Mouse (Mus musculus) ES-Bruce4 (cell line): ENCODE measurements around the gene Syne1.

ENCODE experiments used
- CTCF ChIP-seq: IDR thresholded peaks from one replicate; pipeline ENCODE4 v1.8.1; 2011; ENCODE audit warnings: low read depth, low read length
- EP300 ChIP-seq: IDR thresholded peaks from 2 replicates; pipeline ENCODE4 v1.6.1; 2011; ENCODE audit warnings: low read depth, low read length; ENCODE audit not compliant: insufficient read depth
- POLR2A ChIP-seq: IDR thresholded peaks from one replicate; pipeline ENCODE4 v1.8.1; 2011; ENCODE audit warnings: low read length; ENCODE audit not compliant: insufficient read depth

GRCm38 (mm10) chr10:5360560-5360959 is 190.7 kb downstream of the Syne1 start:
- TF ChIP-seq EP300 = no peak
- TF ChIP-seq POLR2A = no peak
- TF ChIP-seq CTCF = no peak
